Mouse (Mus musculus) kidney, adult 2 months (tissue): ENCODE measurements around the gene Wfdc13. TPM values are rescaled to one million over a fixed set of nuclear protein-coding genes. Genes with fewer than 3 reads are reported as not detected.

Source experiments
- DNase-seq: peaks from one replicate; pipeline ENCODE4 v3.0.0; 2021
- H3K27ac ChIP-seq: fragments of 200-500 bp; 2 replicates; pipeline ENCODE4 v1.5.1; 2012; ENCODE audit warnings: low read depth, low read length, control low read depth, inconsistent platforms; ENCODE audit not compliant: insufficient read depth
- H3K27me3 ChIP-seq: fragments of 200-500 bp; replicated peaks from 2 replicates; pipeline ENCODE4 v1.6.1; 2012; ENCODE audit warnings: mild to moderate bottlenecking, moderate library complexity, low read length, inconsistent platforms; ENCODE audit not compliant: control insufficient read depth, insufficient read depth
- H3K36me3 ChIP-seq: fragments of 200-500 bp; 2 replicates; pipeline ENCODE4 v1.6.1; 2012; ENCODE audit warnings: mild to moderate bottlenecking, moderate library complexity, low read length, inconsistent platforms; ENCODE audit not compliant: control insufficient read depth, insufficient read depth
- H3K4me1 ChIP-seq: fragments of 200-500 bp; 2 replicates; pipeline ENCODE4 v1.6.1; 2011; ENCODE audit warnings: low read length; ENCODE audit not compliant: control insufficient read depth, insufficient read depth
- H3K4me3 ChIP-seq: fragments of 200-500 bp; 2 replicates; pipeline ENCODE4 v1.5.1; 2011; ENCODE audit warnings: mild to moderate bottlenecking, low read depth, low read length, control low read depth; ENCODE audit not compliant: insufficient read depth
- CTCF ChIP-seq: fragments of 200-500 bp; conservative IDR thresholded peaks from 2 replicates; pipeline ENCODE4 v1.5.1; 2011; ENCODE audit warnings: low read depth, mild to moderate bottlenecking, control low read depth, low read length, moderate library complexity, mixed read lengths; ENCODE audit not compliant: insufficient read depth, insufficient read length
- POLR2A ChIP-seq: fragments of 200-500 bp; IDR thresholded peaks from one replicate; pipeline ENCODE4 v1.6.1; 2011; ENCODE audit warnings: low read depth, low read length, control low read depth
- WGBS: fragments of 180-500 bp; shearing (Covaris S2); methylation state at CpG from one replicate; pipeline ENCODE4 v1.1.7; 2018; 5-methylcytosine and 5-hydroxymethylcytosine counted together
- polyA plus RNA-seq: library from polyadenylated mRNA; depleted of rRNA; stranded (reverse); fragments of >200 nt; gene quantifications from 2 replicates; pipeline ENCODE4 v1.2.3, GENCODE M21; 2012; rRNA removed

Gene Wfdc13
- polyA plus RNA-seq, 1 experiment: not detected

GRCm38 (mm10) chr2:164735446-164735845 is 50.5 kb downstream of the Wfdc13 start:
- no peak for DNase-seq
- WGBS: 83% methylated on average over 5 of the region's 5 CpGs
- no peaks in the 10 kb centered on the region for H3K4me1 ChIP-seq
- no peak overlapping the region for H3K27ac ChIP-seq
- H3K27me3 ChIP-seq: no peaks in the 10 kb centered on the region
- no peaks in the 10 kb centered on the region for H3K36me3 ChIP-seq
- H3K4me3 ChIP-seq: no peak overlapping the region
- TF ChIP-seq POLR2A: no peak
- no peak for TF ChIP-seq CTCF

Other genes with a start within 250 kb of the Wfdc13 start
- 194 and 212 TPM in 2 replicates for gene Sdc4, start 241.2 kb upstream of the Wfdc13 start, polyA plus RNA-seq
- gene Sys1, start 228.1 kb upstream of the Wfdc13 start, polyA plus RNA-seq: 94.5 and 122 TPM in 2 replicates
- 22.1 and 23.4 TPM in 2 replicates for gene Gm20458, start 224.1 kb upstream of the Wfdc13 start, polyA plus RNA-seq
- 0.10 TPM in 1 of 2 replicates, not detected in the other for gene Trp53tg5, start 211.4 kb upstream of the Wfdc13 start, polyA plus RNA-seq
- gene Dbndd2, start 199.0 kb upstream of the Wfdc13 start, polyA plus RNA-seq: 36.8 and 43.6 TPM in 2 replicates
- gene Pigt, start 187.6 kb upstream of the Wfdc13 start, polyA plus RNA-seq: 101 and 123 TPM in 2 replicates
- 459 and 460 TPM in 2 replicates for gene Wfdc2, start 122.7 kb upstream of the Wfdc13 start, polyA plus RNA-seq
- gene Spint3, start 111.6 kb upstream of the Wfdc13 start, polyA plus RNA-seq: not detected in 2 replicates
- gene Wfdc6a, start 99.7 kb upstream of the Wfdc13 start, polyA plus RNA-seq: not detected in 2 replicates
- gene Eppin, start 91.5 kb upstream of the Wfdc13 start, polyA plus RNA-seq: not detected in 2 replicates
- not detected in 2 replicates for gene Wfdc6b, start 71.6 kb upstream of the Wfdc13 start, polyA plus RNA-seq
- gene Wfdc8, start 71.5 kb upstream of the Wfdc13 start, polyA plus RNA-seq: not detected in 2 replicates
- 9.2 and 10.3 TPM in 2 replicates for gene Wfdc16, start 46.3 kb upstream of the Wfdc13 start, polyA plus RNA-seq
- not detected in 2 replicates for gene Wfdc10, start 29.1 kb upstream of the Wfdc13 start, polyA plus RNA-seq
- not detected in 2 replicates for gene Wfdc9, start 28.5 kb upstream of the Wfdc13 start, polyA plus RNA-seq
- gene Wfdc11, start 11.0 kb upstream of the Wfdc13 start, polyA plus RNA-seq: not detected in 2 replicates
- not detected in 2 replicates for gene Spint4, start 13.4 kb downstream of the Wfdc13 start, polyA plus RNA-seq
- not detected in 2 replicates for gene Spint5, start 30.2 kb downstream of the Wfdc13 start, polyA plus RNA-seq
- gene Wfdc3, start 60.8 kb downstream of the Wfdc13 start, polyA plus RNA-seq: 0.57 and 1.0 TPM in 2 replicates
- gene Dnttip1, start 60.9 kb downstream of the Wfdc13 start, polyA plus RNA-seq: 32.6 and 34.5 TPM in 2 replicates
- gene Ube2c, start 84.8 kb downstream of the Wfdc13 start, polyA plus RNA-seq: 6.6 and 7.1 TPM in 2 replicates
- gene Tnnc2, start 94.9 kb downstream of the Wfdc13 start, polyA plus RNA-seq: 124 TPM in 1 of 2 replicates, not detected in the other
- gene Snx21, start 100.7 kb downstream of the Wfdc13 start, polyA plus RNA-seq: 23.2 and 32.9 TPM in 2 replicates
- gene Acot8, start 119.8 kb downstream of the Wfdc13 start, polyA plus RNA-seq: 68.4 and 75.7 TPM in 2 replicates
- 2.2 and 2.7 TPM in 2 replicates for gene Zswim3, start 120.0 kb downstream of the Wfdc13 start, polyA plus RNA-seq
- gene Zswim1, start 137.6 kb downstream of the Wfdc13 start, polyA plus RNA-seq: 11.7 and 11.8 TPM in 2 replicates
- gene Spata25, start 143.4 kb downstream of the Wfdc13 start, polyA plus RNA-seq: 0.20 TPM in 1 of 2 replicates, not detected in the other
- 504 and 687 TPM in 2 replicates for gene Ctsa, start 147.8 kb downstream of the Wfdc13 start, polyA plus RNA-seq
- gene Neurl2, start 148.3 kb downstream of the Wfdc13 start, polyA plus RNA-seq: 3.7 and 4.7 TPM in 2 replicates
- 39.6 and 41.5 TPM in 2 replicates for gene Pltp, start 172.6 kb downstream of the Wfdc13 start, polyA plus RNA-seq
- gene Pcif1, start 194.2 kb downstream of the Wfdc13 start, polyA plus RNA-seq: 37.2 and 43.1 TPM in 2 replicates
- gene Zfp335, start 226.7 kb downstream of the Wfdc13 start, polyA plus RNA-seq: 20.4 and 25.7 TPM in 2 replicates